Mouse (Mus musculus): ENCODE results near the gene Gm10160.

Gene Gm10160

DNA sequence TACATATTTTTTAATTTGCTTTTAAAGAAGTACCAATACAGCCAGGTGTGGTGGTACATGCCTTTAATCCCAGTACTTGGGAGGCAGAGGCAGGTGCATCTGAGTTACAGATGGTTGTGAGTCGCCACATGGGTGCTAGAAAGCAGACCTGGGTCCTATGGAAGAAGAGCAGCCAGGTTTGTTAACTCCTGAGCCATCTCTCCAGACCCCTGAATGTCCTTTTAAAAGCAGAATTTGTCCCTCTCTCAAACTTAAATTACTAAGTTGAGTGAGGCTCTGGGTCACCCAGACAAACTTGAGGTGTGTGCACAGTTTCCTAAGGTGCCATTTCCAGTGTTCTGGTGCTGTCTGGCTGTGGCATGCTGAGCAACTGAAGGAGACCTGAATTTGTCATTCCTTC lies at the start of gene Gm10160:
Gm10160 (minus strand) TSS at position 101 of the 400 bp plus-strand sequence.
- no peak for DNase-seq (ENCODE audit: low spot score)

DNA sequence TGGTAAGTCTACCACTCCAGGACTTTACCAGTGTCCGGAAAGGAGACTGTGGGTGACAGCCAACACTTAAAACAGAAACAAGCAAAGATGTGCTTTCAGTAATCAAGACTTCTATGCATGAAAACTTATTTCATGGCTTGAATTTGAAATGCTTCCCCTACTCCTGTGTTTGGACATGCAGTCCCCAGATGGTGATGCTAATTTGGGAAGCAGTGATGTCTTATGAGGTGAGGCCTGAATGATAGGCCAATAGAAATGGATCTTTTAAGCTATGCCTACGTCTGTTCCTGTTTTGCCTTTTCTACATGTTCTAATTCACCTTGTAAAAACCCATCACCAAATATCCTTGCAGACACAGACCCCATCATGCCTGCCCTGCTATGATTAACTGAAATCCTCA lies 49.3 kb upstream of the Gm10160 start:
- no peak for DNase-seq (ENCODE audit: low spot score)

- no peak for DNase-seq (ENCODE audit: low spot score)
These were observed 48.5 kb upstream of the Gm10160 start for GRCm38 (mm10) chr7:81904094-81904493.

- DNase-seq (ENCODE audit: low spot score) = no peak
These were observed 43.8 kb upstream of the Gm10160 start for GRCm38 (mm10) chr7:81899361-81899760.

DNA sequence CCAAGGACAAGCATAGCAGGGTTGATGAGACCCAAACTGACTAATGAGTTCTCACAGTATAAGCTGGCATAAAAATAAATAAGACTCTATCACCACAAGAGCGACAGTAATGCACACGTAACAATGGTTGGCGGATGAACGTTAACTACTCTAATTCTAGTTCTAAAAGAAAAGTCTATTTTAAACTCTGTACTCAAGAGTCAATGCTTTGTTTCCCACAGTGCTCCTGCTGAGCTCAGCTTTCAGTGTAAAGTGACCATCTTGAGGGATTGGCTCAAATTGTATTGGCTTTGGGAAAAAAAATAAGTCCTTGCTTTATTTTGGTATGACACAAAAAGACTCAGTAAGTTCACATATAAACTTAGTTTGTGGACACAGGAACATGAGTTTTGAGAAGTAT lies 29.5 kb upstream of the Gm10160 start:
- no peak for DNase-seq (ENCODE audit: low spot score)

DNA sequence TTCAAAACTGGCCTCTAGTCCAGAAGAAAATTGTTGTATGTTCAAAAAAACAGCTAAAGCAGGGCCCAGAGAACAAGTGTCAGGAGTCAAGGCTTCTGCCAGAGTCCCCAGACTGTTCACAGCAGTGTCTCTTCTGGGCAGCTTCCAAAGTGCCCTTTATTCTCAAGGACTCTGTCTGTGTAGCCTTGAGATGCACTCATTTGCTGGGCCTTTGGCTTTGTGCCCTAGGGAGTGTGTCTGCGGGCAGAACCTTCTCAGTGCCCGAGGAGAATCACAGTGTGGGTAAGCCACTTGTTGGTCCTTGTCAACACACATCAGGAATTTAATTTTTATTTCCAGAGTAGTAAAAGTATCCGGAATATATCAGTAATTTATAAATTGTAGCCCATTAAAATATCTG lies 26.0 kb upstream of the Gm10160 start:
- no peak for DNase-seq (ENCODE audit: low spot score)

- no peak for DNase-seq (ENCODE audit: low spot score)
These were observed 25.2 kb upstream of the Gm10160 start for GRCm38 (mm10) chr7:81880797-81881196.

DNA sequence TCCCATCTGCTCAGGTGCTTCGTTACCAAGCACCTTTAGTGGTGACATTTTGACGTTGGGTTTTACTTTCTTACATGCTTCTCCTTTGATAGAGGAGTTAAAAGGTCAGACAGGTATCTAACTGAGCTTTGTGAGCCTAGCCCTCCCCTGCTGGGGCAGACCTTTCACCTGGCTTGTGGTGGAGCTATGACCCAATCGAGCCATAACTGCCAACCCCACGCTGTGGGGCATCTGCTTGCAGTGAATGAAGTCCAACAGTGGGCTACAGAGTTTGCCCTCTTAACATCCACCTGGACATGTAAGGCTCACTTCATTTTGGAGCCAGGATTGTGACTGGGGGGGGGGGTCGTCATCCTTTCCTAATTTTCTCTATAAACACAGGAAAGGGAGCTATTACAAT lies 24.7 kb upstream of the Gm10160 start:
- DNase-seq (ENCODE audit: low spot score) = no peak

- no peak for DNase-seq (ENCODE audit: low spot score)
These were observed 19.8 kb upstream of the Gm10160 start for GRCm38 (mm10) chr7:81875372-81875771.

- DNase-seq (ENCODE audit: low spot score) = no peak
These were observed 19.0 kb upstream of the Gm10160 start for GRCm38 (mm10) chr7:81874636-81875035.

DNA sequence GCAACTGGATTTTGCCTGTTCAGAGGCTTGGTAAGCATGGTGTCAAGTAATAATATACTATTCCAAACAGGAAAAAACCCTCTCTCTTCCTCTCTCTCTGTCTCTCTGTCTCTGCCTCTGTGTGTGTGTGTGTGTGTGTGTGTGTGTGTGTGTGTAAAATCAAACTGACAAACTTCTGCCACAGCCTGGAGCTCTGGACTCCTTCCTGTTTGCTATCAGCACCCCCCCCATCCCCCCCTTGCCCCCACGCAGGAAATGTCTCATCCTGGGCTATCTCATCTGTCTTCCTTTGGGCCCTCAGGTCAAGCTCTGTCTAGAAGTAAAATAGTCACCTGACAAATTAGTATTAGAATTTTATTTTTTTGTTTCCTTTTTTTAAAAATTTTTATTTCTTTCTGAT lies 18.2 kb upstream of the Gm10160 start:
- no peak for DNase-seq (ENCODE audit: low spot score)

DNA sequence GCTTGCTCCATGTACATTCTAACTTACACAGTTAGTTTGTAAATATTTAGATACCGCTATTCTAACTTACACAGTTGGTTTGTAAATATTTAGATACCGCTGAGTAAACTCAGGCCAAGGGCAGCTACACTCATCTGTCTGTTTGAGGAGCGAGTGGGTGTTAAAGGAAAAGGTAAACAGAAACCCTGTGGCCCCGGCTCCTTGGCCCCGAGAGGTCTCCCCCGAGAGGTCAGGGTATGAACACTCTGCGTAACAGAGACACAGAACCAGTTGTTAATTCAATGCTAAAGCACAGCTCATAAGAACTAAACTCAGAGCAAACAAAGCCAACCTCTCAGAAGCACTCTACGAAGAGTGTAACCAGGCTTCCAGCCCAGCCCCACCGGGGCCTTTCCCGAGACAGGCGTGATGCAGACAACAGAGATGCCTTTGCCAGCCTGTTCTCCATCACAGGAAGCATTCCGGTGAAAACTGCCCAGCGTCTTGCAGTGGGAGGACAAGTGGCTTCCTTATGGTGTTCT lies 17.0 kb upstream of the Gm10160 start:
- DNase-seq (ENCODE audit: low spot score) = no peak

DNA sequence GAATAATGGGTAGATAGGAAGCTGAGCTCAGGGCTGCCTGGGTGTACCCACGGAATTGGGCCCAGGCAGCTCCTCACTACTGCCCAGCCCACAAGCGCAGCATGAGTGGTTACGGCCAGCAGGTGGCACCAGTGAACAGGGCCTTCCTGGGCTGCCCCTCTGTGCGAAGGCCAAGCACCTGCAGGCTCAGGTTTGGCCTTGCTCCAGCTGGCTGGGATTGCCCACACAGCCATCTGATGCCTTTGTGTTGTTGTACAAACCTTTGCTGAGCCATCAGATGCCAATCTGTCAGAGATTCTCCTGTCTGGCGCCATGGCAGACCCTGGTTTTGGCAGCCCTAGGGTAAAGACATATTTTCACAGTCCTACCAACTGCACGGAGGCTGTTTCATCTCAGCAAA lies 12.6 kb upstream of the Gm10160 start:
- DNase-seq (ENCODE audit: low spot score) = peak; percentile 61

- DNase-seq (ENCODE audit: low spot score) = no peak
These were observed 11.8 kb upstream of the Gm10160 start for GRCm38 (mm10) chr7:81867231-81867930.

GRCm38 (mm10) chr7:81865937-81866336 lies 10.3 kb upstream of the Gm10160 start:
- no peak for DNase-seq (ENCODE audit: low spot score)

DNA sequence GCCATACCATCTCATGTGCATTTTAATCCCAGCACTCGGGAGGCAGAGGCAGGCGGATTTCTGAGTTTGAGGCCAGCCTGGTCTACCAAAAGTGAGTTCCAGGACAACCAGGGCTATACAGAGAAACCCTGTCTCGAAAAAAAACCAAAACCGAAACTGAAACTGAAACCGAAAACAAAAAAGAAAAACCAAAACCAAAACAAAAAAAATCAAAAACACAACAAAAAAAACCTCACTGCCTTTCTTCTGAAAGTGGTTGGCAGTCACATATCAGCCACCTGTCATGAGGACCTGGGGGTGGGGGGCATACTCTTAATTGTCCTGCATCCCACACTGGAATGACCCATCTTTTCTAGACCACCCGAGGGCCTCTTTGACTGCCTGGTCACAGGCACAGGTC lies 9.0 kb upstream of the Gm10160 start:
- DNase-seq (ENCODE audit: low spot score) = no peak

DNA sequence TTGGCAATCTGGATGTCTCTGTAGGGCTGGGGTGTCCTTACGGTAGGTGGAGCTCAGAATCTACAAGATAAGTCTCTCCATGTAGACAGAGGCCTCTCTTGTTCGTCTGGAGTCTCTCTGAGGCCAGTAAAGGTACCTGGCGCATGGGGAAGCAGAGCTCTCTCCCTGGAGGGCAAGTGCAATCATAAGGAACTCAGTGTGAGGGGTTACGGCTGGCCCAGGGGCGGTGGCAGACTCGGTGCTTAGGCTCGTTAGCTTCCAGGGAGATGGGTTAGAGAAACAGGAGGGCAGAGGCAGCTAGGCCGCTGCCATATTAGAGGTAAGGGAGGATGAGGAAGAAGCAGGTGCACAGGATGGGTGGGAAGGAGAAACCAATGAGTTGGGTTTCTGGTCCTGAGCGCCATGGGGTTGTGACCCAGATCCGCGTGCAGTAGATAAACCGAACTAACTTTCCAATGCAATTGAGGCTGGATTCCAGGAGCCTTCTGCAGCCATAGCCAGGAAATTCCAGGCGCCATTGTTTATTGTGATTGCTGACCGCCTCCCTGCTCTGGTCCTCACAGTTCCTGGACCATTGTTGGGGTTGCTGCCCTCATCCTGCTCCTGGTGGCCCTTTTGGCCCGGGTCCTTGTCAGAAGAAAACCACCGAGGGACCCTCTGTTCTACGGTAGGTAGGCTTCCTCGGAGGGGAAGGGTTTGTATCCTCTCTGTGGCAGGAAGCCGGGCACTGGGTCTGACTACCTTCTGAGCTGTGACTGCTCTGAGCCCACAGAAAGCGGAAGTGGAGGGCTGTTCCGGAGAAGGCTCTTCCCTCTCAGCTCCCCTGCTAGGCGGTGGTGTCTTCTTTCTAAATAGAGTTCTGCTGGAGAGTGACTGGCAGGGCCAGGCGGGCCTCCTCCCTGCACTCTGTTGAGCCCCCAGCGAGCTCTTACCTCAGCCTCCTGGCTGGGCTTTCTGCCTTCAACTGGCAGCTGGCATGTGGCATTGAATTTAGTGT lies 7.3 kb upstream of the Gm10160 start:
- DNase-seq (ENCODE audit: low spot score) = no peak

DNA sequence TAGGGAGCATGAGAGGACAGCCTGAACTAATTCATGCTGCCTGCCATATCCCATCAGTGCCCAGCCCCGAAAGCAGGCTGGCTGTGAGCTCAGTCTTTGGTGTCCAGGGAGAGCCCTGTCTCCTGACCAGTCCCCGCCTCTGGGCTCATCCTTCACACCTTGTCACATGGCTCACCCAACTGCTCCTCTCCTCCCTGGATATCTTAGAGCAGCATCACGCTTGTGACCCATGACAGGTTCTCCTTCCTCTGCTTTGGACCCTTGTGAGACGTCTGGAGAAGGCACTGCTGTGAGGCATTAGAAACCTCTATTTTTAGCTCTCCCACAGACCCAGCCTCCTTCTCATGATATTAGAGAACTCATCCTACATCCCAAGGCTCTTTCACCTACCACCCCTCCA lies 6.3 kb upstream of the Gm10160 start:
- DNase-seq (ENCODE audit: low spot score) = no peak

DNA sequence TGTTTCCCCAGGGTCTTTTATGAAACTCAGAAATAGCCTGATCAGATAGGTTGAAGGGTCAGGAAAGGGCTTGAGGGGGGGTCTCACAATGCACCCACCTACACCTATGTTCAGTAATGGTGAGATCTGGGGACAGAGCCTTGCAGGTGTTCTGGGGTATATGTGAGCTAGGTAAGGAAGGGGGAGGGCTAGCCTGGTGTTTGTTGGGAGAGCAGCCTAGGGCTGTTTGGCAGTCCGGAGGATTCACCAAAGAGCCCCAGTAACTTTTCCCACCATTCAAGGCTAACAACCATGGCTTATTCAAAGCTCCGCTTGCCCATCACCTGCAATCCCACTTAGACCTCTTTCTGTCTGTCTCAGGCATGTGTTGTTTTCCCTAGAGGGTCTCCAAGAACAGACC lies 5.9 kb upstream of the Gm10160 start:
- DNase-seq (ENCODE audit: low spot score) = no peak

DNA sequence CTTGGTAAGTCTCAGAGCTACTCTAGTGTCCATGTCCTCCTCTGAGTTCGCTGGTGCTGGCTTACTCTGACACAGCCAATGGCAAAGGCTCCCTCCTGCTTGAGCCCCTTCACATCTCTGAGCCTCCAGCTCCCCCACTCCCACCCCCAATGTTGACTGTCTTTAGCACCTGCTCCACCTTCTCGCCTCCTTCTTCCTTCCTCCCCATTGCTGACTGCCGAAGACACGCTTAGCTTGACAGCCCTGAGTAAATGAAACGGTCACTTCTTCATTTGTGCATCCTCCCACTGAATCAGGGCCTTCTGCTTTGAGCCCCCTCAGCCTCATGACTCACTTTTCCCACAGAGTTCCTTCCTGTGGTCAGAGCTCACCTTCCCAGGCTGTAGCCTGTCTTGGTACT lies 5.4 kb upstream of the Gm10160 start:
- DNase-seq (ENCODE audit: low spot score) = no peak

GRCm38 (mm10) chr7:81860071-81860470 lies 4.5 kb upstream of the Gm10160 start:
- no peak for DNase-seq (ENCODE audit: low spot score)

GRCm38 (mm10) chr7:81858968-81859721 lies 3.6 kb upstream of the Gm10160 start, which contains the start of gene Tm6sf1:
Gene Tm6sf1 (plus strand): TSS chr7:81859001.
- DNase-seq (ENCODE audit: low spot score) = no peak
